Mouse (Mus musculus) small intestine, adult 2 months (tissue): ENCODE measurements at regions not wholly inside any gene's neighbourhood (a gene's known extent, or its start where the extent isn't known, plus 50 kb on each side); places are given as distances from the start of the nearest gene placed in this dataset.

Source experiments
- CTCF ChIP-seq: fragments of 200-500 bp; IDR thresholded peaks from 2 replicates; pipeline ENCODE4 v1.5.1; 2012; ENCODE audit warnings: low read depth, mild to moderate bottlenecking, control low read depth, inconsistent platforms, low read length, moderate library complexity, mixed read lengths; ENCODE audit not compliant: insufficient replicate concordance, insufficient read length; ENCODE audit errors: extremely low read depth
- POLR2A ChIP-seq: fragments of 200-500 bp; IDR thresholded peaks from 2 replicates; pipeline ENCODE4 v1.6.1; 2012; ENCODE audit warnings: low read depth, mild to moderate bottlenecking, control low read depth, inconsistent platforms, low read length, moderate library complexity

- no peak for TF ChIP-seq POLR2A
- TF ChIP-seq CTCF: no peak
Measured at GRCm38 (mm10) chr17:66232391-66232790, 109.1 kb downstream of the Ddx11 start.
